Mouse (Mus musculus) hindbrain, postnatal 0 days (tissue): ENCODE results near the gene Arhgap21. TPM values are rescaled to one million over a fixed set of nuclear protein-coding genes. Genes with fewer than 3 reads are reported as not detected.

Source experiments
- ATAC-seq: fragments of 200-750 bp; cut with Nextera tagmentation; 2 replicates; pipeline ENCODE4 v1.8.0; 2017; ENCODE audit warnings: mild to moderate bottlenecking, moderate TSS enrichment, moderate library complexity
- DNase-seq: peaks from one replicate; pipeline ENCODE4 v3.0.0-alpha.2; 2015; ENCODE audit warnings: low spot score
- H3K27ac ChIP-seq: fragments of 300-500 bp; sonication (generic); 2 replicates; pipeline ENCODE4 v1.5.1; 2014; ENCODE audit warnings: mild to moderate bottlenecking
- H3K27me3 ChIP-seq: fragments of 300-500 bp; sonication (generic); 2 replicates; pipeline ENCODE4 v1.6.1; 2014; ENCODE audit warnings: low read length, mixed read lengths; ENCODE audit not compliant: insufficient read depth
- H3K36me3 ChIP-seq: fragments of 300-500 bp; sonication (generic); 2 replicates; pipeline ENCODE4 v1.6.1; 2014; ENCODE audit warnings: low read length, mixed read lengths; ENCODE audit not compliant: insufficient read depth
- H3K4me1 ChIP-seq: fragments of 300-500 bp; sonication (generic); 2 replicates; pipeline ENCODE4 v1.6.1; 2014; ENCODE audit warnings: antibody characterized with exemption, low read length, mixed read lengths; ENCODE audit not compliant: insufficient read depth
- H3K4me2 ChIP-seq: fragments of 300-500 bp; sonication (generic); 2 replicates; pipeline ENCODE4 v1.6.1; 2014; ENCODE audit warnings: low read depth, mild to moderate bottlenecking, low read length, moderate library complexity, mixed read lengths
- H3K4me3 ChIP-seq: fragments of 300-500 bp; sonication (generic); 2 replicates; pipeline ENCODE4 v1.5.1; 2014; ENCODE audit warnings: low read length
- H3K9ac ChIP-seq: fragments of 300-500 bp; sonication (generic); replicated peaks from 2 replicates; pipeline ENCODE4 v1.6.1; 2014; ENCODE audit warnings: mild to moderate bottlenecking, low read length, moderate library complexity, mixed read lengths
- H3K9me3 ChIP-seq: fragments of 300-500 bp; sonication (generic); 2 replicates; pipeline ENCODE4 v1.6.1; 2016; ENCODE audit warnings: low read length, mixed read lengths
- CTCF ChIP-seq: IDR thresholded peaks from 2 replicates; pipeline ENCODE4 v1.5.1; 2016; ENCODE audit warnings: antibody characterized with exemption, control low read depth, low read depth
- WGBS: fragments of 180-500 bp; shearing (Covaris S2); extraction: QIAGEN DNeasy Blood & Tissue Kit; methylation state at CpG from one replicate; pipeline ENCODE4 v1.1.7; 2014; 5-methylcytosine and 5-hydroxymethylcytosine counted together
- polyA plus RNA-seq: library from polyadenylated mRNA; unstranded; fragments of >200 nt; fragmentation: Nextera tagmentation; extraction: Ambion mirVana; gene quantifications from 2 replicates; pipeline ENCODE4 v1.2.1, GENCODE M21; 2015
- total RNA-seq: library from RNA; depleted of rRNA; stranded (reverse); fragments of >200 nt; gene quantifications from 2 replicates; pipeline ENCODE4 v1.2.3, GENCODE M21; 2014

The Arhgap21 gene
- total and polyA plus RNA-seq, 2 experiments from 2014 or later: 26.6 to 65.8 TPM

- no peaks in the 10 kb centered on the region for H3K9me3 ChIP-seq
- no peak overlapping the region for H3K27ac ChIP-seq
- DNase-seq: peak; percentile 61
- H3K4me1 ChIP-seq: no peaks in the 10 kb centered on the region
- peak; percentile 75 for ATAC-seq
- 39% methylated on average over 5 of the region's 5 CpGs for WGBS
- no peak overlapping the region for H3K9ac ChIP-seq
- H3K36me3 ChIP-seq: no peaks in the 10 kb centered on the region; the same call in 1 of the 2 replicates
- H3K4me2 ChIP-seq: no peak overlapping the region
- H3K4me3 ChIP-seq: no peak overlapping the region
- TF ChIP-seq CTCF: peak; percentile 65
- no peaks in the 10 kb centered on the region for H3K27me3 ChIP-seq
These were observed 74.5 kb downstream of the Arhgap21 start for GRCm38 (mm10) chr2:20894100-20894690.

- no peak for DNase-seq
- 72% methylated on average over 3 of the region's 3 CpGs for WGBS
- Histone ChIP-seq H3K4me2 (no peak overlapping the region), H3K9ac (no peak overlapping the region), H3K27me3 (no peaks in the 10 kb centered on the region), H3K9me3 (no peaks in the 10 kb centered on the region), H3K4me1 (no peaks in the 10 kb centered on the region), H3K27ac (no peak overlapping the region), H3K4me3 (no peak overlapping the region), H3K36me3 (peaks cover 11% of the 10 kb centered on the region; the same call in 1 of the 2 replicates)
- no peak for TF ChIP-seq CTCF
- ATAC-seq: no peak
These were observed 79.9 kb downstream of the Arhgap21 start for GRCm38 (mm10) chr2:20888751-20889150.

- Histone ChIP-seq H3K27me3 (no peaks in the 10 kb centered on the region), H3K4me3 (no peak overlapping the region), H3K9me3 (no peaks in the 10 kb centered on the region), H3K4me2 (no peak overlapping the region), H3K27ac (peak overlapping the region; percentile 16; the same call in 1 of the 2 replicates), H3K4me1 (no peaks in the 10 kb centered on the region), H3K36me3 (peaks cover 41% of the 10 kb centered on the region), H3K9ac (no peak overlapping the region)
- ATAC-seq (peak; percentile 40; the same call in 1 of the 2 replicates), DNase-seq (no peak)
- 63% methylated on average over 8 of the region's 8 CpGs for WGBS
- no peak for TF ChIP-seq CTCF
These were observed 85.4 kb downstream of the Arhgap21 start for GRCm38 (mm10) chr2:20883288-20883687.

GRCm38 (mm10) chr2:20879877-20880605 is 88.6 kb downstream of the Arhgap21 start:
- DNase-seq: peak; percentile 21
- Histone ChIP-seq H3K27me3 (no peaks in the 10 kb centered on the region), H3K27ac (no peak overlapping the region), H3K9ac (no peak overlapping the region), H3K4me3 (no peak overlapping the region), H3K36me3 (peaks cover 33% of the 10 kb centered on the region), H3K9me3 (no peaks in the 10 kb centered on the region), H3K4me1 (no peaks in the 10 kb centered on the region), H3K4me2 (no peak overlapping the region)
- no peak for ATAC-seq
- TF ChIP-seq CTCF: peak; percentile 24; the same call in 1 of the 2 replicates
- WGBS: 65% methylated on average over 16 of the region's 16 CpGs

GRCm38 (mm10) chr2:20874621-20875020 is 94.1 kb downstream of the Arhgap21 start:
- H3K36me3 ChIP-seq: peaks cover 15% of the 10 kb centered on the region; the same call in 1 of the 2 replicates
- H3K4me3 ChIP-seq: no peak overlapping the region
- H3K4me2 ChIP-seq: no peak overlapping the region
- no peak overlapping the region for H3K27ac ChIP-seq
- 92% methylated on average over 5 of the region's 5 CpGs for WGBS
- no peak overlapping the region for H3K9ac ChIP-seq
- no peaks in the 10 kb centered on the region for H3K4me1 ChIP-seq
- H3K9me3 ChIP-seq: no peaks in the 10 kb centered on the region
- TF ChIP-seq CTCF: no peak
- DNase-seq (no peak), ATAC-seq (no peak)
- no peaks in the 10 kb centered on the region for H3K27me3 ChIP-seq

GRCm38 (mm10) chr2:20869212-20869965 is 99.3 kb downstream of the Arhgap21 start:
- Histone ChIP-seq H3K4me2 (no peak overlapping the region), H3K27ac (no peak overlapping the region), H3K27me3 (no peaks in the 10 kb centered on the region), H3K9ac (no peak overlapping the region), H3K4me1 (no peaks in the 10 kb centered on the region), H3K36me3 (peaks cover 8% of the 10 kb centered on the region; the same call in 1 of the 2 replicates), H3K9me3 (no peaks in the 10 kb centered on the region), H3K4me3 (no peak overlapping the region)
- ATAC-seq (no peak), DNase-seq (no peak)
- TF ChIP-seq CTCF: no peak
- 62% methylated on average over 2 of the region's 2 CpGs for WGBS
